Mouse (Mus musculus) ES-CJ7 (cell line): ENCODE measurements at regions not wholly inside any gene's neighbourhood (a gene's known extent, or its start where the extent isn't known, plus 50 kb on each side); places are given as distances from the start of the nearest gene placed in this dataset.

Source experiments
- DNase-seq: peaks from one replicate; pipeline ENCODE4 v3.0.0; 2011; ENCODE audit warnings: low read depth, low spot score

- no peak for DNase-seq
Measured at GRCm38 (mm10) chr9:79071961-79072360, 456.6 kb downstream of the Cd109 start.

DNA sequence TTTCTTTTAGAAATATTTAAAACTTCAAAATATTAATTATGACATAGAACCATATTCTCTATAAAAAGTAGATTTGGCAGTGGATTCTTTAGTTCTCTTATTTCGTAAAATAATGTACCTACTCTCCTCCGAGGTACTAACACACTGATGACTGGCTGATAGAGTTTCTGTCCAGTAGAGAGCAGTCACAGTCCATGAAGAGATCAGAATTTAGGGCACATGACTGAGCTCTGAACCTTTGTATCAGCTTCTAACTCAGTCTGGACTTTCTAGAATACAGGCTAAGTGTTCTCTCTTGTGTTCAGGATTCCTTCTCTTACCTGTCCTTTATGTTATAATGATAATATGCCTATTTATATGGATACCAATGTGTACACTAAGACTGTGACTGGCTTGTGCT lies 494.3 kb downstream of the Cd109 start:
- DNase-seq: no peak

DNA sequence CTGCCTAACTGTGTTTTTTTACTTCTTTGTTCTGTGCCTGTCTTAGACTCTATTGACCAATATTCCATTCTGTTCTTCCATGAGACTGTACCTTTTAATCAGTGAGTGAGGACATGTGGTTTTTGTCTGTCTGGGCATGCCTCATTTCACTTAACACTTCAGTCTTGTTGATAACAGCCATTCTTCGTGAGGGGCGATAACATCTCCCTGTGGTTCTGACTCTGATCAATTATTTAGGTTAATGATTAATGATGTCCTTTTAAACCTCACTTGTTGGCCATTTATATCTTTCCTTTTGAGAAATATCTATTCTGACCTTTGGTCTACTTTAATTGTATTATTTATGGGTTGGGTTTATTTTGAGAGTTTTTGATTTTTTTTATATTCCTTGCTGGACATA lies 496.0 kb downstream of the Cd109 start:
- DNase-seq: no peak

DNA sequence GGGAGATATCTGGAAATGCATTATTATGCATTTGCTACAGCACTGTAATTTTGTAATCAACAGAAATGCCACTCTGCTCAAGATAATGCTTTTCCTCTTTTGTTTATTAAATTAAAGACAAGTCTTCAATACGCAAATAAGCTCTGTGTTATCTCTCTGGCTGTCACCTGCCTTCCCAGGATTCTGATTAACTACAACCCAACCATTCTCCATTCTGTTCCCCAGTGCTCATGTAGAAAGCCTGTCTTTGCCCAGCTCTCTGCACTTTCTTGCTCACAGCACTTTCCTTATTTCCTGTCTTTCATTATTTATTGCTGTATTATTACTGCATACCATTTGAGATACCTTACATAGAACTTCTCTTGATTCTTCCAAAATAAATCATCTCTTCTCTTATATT lies 525.6 kb downstream of the Cd109 start:
- no peak for DNase-seq

DNA sequence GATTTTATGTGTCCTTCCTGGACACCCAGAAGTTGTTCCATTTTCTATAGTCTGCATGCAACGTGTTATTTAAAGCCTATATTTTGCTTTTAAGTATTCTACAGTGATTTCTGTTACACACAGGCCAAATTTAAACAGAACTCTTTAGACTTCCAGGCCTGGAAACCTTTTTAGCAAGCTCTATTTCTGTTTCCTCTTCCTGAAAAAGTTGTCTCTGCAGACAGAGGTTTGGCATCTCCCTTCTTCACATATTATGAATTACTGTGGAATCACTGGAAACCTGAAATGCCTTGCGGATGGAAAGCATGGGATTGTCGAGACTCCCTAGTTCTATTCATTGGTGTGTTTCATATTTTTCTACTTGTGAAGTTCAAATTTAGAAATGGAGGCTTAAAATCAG lies 530.7 kb downstream of the Cd109 start:
- no peak for DNase-seq

DNA sequence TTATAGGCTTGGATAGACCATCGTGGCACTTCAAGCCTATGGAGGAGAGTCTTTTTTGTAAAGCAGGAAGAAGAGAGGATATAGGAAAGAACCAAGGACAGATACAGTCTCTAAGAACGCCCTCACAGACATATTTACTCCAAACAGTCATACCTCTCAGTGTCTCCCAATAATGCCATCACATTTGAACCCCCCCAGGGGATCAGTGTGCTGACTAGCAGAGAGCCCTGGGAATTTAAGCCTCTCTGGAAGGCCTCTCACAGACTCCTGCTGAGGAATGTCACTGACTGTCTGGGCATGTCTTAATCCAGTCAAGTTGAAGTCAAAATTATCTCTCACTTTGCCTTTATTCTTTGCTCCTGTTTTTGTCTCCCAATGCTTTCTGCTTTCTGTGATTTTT lies 550.2 kb downstream of the Cd109 start:
- DNase-seq: no peak

- no peak for DNase-seq
Measured at GRCm38 (mm10) chr9:79173036-79173435, 545.6 kb downstream of the Col12a1 start.

DNA sequence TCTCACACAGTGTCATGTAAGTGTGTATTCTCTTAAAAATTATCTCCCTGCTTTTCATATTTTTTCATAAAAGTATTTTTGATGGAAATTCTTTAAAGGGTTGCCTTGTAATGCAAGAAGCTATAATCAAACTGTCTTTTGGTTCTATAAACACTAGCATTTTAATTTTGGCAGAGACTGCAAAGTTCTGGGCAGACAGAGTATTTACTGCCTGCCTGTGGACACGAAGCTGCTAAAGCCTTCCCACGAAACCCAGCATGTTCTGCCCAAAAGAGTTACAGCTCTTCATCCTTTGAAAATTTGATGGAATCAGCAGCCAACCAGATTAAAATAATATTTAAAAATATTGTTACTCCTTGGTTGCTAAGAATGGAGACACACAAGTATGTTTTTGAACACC lies 538.7 kb downstream of the Col12a1 start:
- DNase-seq: no peak

- DNase-seq: no peak
Measured at GRCm38 (mm10) chr9:79195420-79195819, 523.2 kb downstream of the Col12a1 start.

DNA sequence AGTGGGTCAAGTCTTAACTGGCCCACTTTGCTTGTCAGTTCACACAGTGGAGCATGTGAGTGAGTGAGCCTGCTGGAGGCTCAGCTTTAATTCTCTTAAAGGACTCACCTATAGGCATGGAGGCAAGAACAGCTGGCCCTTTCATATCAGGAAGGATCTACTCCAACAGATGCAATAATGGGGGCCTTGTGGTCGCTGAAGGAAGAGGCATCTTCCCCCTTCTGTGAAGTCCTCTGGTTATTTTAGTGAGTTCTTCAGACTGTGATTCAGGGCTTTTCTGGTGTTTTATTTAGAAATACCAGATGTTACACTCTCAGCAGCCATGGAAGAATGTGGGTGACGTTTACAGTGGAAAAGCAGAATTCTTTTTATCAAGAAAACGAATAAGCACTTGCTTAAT lies 516.9 kb downstream of the Col12a1 start:
- DNase-seq: no peak

GRCm38 (mm10) chr9:79213364-79213763 lies 505.3 kb downstream of the Col12a1 start:
- no peak for DNase-seq

DNA sequence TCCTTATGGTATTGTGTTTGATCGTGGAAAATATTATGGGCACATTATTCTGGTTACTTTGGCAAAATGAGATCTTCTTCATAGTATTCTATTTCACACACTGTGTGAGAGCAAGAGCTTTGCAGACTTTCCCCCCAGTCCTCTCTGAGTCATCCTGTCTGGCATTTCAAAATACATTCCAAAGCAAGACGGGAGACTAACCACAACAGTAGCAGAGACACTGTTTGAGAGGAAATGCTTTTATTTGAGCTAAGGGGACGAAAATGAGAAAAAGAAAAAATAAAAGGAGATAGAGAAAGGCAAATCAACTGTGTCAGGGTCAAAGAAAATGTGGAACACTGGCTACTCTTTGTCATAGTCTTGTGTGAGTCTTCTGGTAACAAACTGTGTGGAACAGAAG lies 502.6 kb downstream of the Col12a1 start:
- no peak for DNase-seq

GRCm38 (mm10) chr9:79216432-79216831 lies 502.2 kb downstream of the Col12a1 start:
- no peak for DNase-seq

DNA sequence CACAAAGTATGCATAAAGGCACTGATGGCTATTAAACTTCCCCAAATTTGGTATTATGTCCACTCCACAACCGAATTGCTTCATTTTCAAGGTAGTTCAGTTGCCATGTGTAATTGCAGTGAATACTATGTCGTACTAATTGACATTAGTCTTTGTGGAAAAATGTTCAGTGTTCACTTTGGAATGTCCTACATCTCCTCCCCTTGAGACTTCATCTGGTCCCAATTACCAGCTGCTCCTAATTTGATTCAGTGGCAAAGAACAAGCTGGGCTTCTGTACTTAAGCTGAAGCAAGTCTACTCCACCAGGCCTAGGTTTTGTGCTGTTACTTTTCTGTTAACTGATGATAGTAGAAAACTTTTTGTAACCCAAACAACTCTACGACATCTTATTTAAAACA lies 485.6 kb downstream of the Col12a1 start:
- no peak for DNase-seq

DNA sequence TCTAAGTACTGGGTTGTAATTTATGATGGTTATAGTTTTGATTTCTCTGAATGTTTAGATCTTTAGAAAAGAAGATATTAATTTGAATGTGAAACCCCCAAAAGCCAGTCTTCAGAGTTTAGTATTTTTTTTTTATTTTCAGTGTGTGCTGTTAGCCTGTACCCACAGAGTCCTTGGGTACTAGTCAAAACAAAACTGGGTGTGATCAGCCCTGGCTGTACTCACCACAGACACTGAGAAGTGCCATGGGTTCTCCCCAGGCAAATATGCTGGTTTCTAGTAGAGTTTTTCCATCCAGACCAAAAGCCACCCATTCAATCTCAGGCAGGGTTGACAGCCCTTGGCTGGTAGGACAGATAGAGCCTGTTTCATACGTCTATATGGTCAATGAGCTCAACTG lies 484.9 kb downstream of the Col12a1 start:
- no peak for DNase-seq

- DNase-seq: no peak
Measured at GRCm38 (mm10) chr9:79269646-79270213, 448.9 kb downstream of the Col12a1 start.

DNA sequence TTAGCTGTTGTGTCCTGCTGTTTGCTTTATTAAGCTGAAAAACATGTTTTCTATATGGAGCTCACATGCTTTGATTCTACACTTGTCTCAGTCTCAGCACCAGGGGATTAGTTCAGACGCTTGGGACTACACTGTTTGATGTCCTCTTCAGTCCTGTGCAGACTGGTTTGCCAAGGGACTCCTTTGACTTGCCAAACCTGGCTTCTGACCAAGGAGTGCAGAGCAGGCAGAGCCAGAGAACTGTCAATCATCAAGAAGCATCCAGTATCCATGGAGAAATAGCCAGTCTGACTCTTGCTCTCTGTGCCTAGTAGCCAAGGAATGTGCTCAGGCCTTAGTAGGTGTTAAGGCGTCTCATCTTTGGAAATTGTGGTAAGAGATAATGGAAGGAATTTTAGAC lies 448.4 kb downstream of the Col12a1 start:
- no peak for DNase-seq

GRCm38 (mm10) chr9:79287849-79288248 lies 430.8 kb downstream of the Col12a1 start:
- no peak for DNase-seq

GRCm38 (mm10) chr9:79295306-79295705 lies 423.3 kb downstream of the Col12a1 start:
- no peak for DNase-seq

DNA sequence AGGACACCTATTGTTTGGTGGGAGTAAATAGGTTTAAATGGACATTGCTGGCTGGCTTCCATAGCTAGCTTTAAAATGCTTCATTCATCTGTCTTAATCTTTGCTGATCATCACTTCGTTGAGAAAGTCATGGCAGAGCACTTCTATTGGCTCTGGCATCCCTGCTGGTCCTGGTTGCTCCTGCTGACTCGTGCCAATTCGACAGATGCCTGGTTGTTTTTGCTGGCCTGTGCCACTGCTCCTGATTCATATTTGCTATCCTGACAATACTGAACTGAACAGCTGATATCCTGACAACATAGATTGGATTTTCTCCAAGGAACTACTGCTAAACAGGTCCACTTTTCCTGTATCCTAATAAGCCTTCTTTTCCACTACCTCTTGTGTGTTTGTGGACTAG lies 417.1 kb downstream of the Col12a1 start:
- no peak for DNase-seq

GRCm38 (mm10) chr9:79310591-79310990 lies 408.0 kb downstream of the Col12a1 start:
- no peak for DNase-seq

- no peak for DNase-seq
Measured at GRCm38 (mm10) chr9:79317411-79317810, 401.2 kb downstream of the Col12a1 start.

- DNase-seq: no peak
Measured at GRCm38 (mm10) chr9:79346371-79347096, 372.1 kb downstream of the Col12a1 start.

DNA sequence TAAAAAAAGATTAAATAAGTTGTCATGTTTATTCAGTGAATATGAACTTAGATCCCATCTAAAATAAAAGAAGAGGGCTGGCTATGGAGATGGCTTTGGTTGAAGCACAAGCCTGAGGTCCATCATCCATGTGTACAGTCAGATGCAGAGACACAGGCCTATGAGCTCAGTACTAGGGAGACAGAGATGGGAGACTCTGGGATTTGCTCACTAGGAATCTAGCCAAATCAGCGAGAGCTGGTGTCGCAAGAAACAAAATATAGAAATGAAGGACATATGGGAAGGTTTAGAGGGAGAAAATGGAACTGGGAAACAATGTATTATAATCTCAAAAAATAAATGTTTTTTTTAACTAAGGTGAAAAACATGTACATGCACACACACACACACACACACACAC lies 326.6 kb downstream of the Col12a1 start:
- no peak for DNase-seq
